Mouse (Mus musculus) heart, embryonic 16.5 days (tissue): ENCODE measurements at regions not wholly inside any gene's neighbourhood (a gene's known extent, or its start where the extent isn't known, plus 50 kb on each side); places are given as distances from the start of the nearest gene placed in this dataset.

Experiments
- ATAC-seq: fragments of 200-750 bp; cut with Nextera tagmentation; replicated peaks from 2 replicates; pipeline ENCODE4 v1.8.0; 2017; ENCODE audit warnings: moderate number of reproducible peaks; ENCODE audit not compliant: insufficient read depth, low FRiP score; ENCODE audit errors: extremely low read depth
- H3K27ac ChIP-seq: fragments of 300-500 bp; sonication (generic); 2 replicates; pipeline ENCODE4 v1.5.1; 2014; ENCODE audit warnings: mild to moderate bottlenecking, low read length, control low read depth, moderate library complexity
- H3K27me3 ChIP-seq: fragments of 300-500 bp; sonication (generic); 2 replicates; pipeline ENCODE4 v1.6.1; 2014; ENCODE audit warnings: low read length, mixed read lengths; ENCODE audit not compliant: control insufficient read depth, insufficient read depth
- H3K36me3 ChIP-seq: fragments of 300-500 bp; sonication (generic); 2 replicates; pipeline ENCODE4 v1.6.1; 2014; ENCODE audit not compliant: control insufficient read depth, insufficient read depth
- H3K4me1 ChIP-seq: fragments of 300-500 bp; sonication (generic); 2 replicates; pipeline ENCODE4 v1.6.1; 2014; ENCODE audit warnings: low read length, mixed read lengths; ENCODE audit not compliant: control insufficient read depth, insufficient read depth
- H3K4me2 ChIP-seq: fragments of 300-500 bp; sonication (generic); 2 replicates; pipeline ENCODE4 v1.6.1; 2014; ENCODE audit warnings: low read depth, mild to moderate bottlenecking, control low read depth, low read length
- H3K4me3 ChIP-seq: fragments of 300-500 bp; sonication (generic); 2 replicates; pipeline ENCODE4 v1.5.1; 2014; ENCODE audit warnings: mild to moderate bottlenecking, control low read depth, low read length
- H3K9ac ChIP-seq: fragments of 300-500 bp; sonication (generic); 2 replicates; pipeline ENCODE4 v1.6.1; 2014; ENCODE audit warnings: low read length, control low read depth
- H3K9me3 ChIP-seq: fragments of 300-500 bp; sonication (generic); replicated peaks from 2 replicates; pipeline ENCODE4 v1.6.1; 2016; ENCODE audit warnings: low read length; ENCODE audit not compliant: control insufficient read depth
- whole genome bisulfite sequencing: fragments of 180-500 bp; shearing (Covaris S2); extraction: QIAGEN DNeasy Blood & Tissue Kit; methylation state at CpG from one replicate; pipeline ENCODE4 v1.1.7; 2014; 5-methylcytosine and 5-hydroxymethylcytosine counted together

GRCm38 (mm10) chr6:55580036-55580435 is 101.0 kb downstream of the Neurod6 start:
- WGBS, result 37% methylated on average over 5 of the region's 5 CpGs
- no peak for ATAC-seq
- Histone ChIP-seq H3K4me2 (no peak overlapping the region), H3K4me3 (no peak overlapping the region), H3K4me1 (no peaks in the 10 kb centered on the region), H3K27ac (no peak overlapping the region), H3K27me3 (no peaks in the 10 kb centered on the region), H3K36me3 (no peaks in the 10 kb centered on the region), H3K9ac (no peak overlapping the region), H3K9me3 (no peaks in the 10 kb centered on the region)

DNA sequence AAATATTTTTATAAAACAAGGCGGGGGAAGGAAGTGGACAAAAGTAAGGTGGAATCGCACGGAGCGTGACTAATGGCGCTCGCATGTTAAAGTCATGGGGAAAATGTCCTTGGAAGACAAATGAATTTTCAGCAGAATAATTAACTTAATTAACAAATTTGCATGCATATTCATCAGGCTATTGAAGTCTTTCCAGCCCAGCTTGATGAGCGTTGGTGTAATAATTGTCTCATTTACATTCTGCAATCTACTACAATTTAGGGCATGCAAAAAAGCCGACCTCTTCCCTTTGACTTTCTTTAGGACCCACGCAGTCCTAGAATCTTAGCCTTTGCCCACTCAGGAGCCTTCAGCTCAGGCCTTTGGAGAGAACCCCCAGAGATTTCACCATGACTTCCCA is 101.5 kb downstream of the Neurod6 start:
- Histone ChIP-seq H3K4me2 (no peak overlapping the region), H3K36me3 (no peaks in the 10 kb centered on the region), H3K4me1 (no peaks in the 10 kb centered on the region), H3K27ac (no peak overlapping the region), H3K9me3 (no peaks in the 10 kb centered on the region), H3K4me3 (no peak overlapping the region), H3K9ac (no peak overlapping the region), H3K27me3 (no peaks in the 10 kb centered on the region)
- ATAC-seq, result no peak
- 86% methylated on average over 9 of the region's 9 CpGs for WGBS

GRCm38 (mm10) chr6:55579105-55579504 is 102.0 kb downstream of the Neurod6 start:
- H3K36me3 ChIP-seq, result no peaks in the 10 kb centered on the region
- no peaks in the 10 kb centered on the region for H3K4me1 ChIP-seq
- no peak for ATAC-seq
- no peak overlapping the region for H3K27ac ChIP-seq
- H3K4me3 ChIP-seq, result no peak overlapping the region
- H3K9ac ChIP-seq, result no peak overlapping the region
- no peaks in the 10 kb centered on the region for H3K27me3 ChIP-seq
- H3K4me2 ChIP-seq, result no peak overlapping the region
- WGBS, result 58% methylated on average over 5 of the region's 5 CpGs
- H3K9me3 ChIP-seq, result no peaks in the 10 kb centered on the region

DNA sequence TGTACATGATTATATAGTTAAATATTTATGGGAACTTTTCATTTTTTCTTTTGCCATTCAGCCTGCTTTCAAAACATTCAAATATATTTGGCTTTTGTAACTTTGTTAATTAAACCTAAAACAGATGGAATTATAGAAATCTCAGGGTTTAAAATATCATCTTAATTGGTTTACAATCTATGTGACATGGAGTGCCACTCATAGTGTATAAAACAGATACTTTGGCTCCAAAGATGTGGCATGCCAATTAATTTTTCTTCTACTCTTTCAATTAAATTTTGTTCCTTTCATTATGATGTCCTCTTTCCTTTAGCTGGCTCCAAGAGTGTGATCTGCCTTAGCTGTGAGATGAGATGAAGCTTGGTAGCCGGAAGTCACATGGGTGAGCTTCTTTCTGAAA is 103.0 kb downstream of the Neurod6 start:
- H3K9ac ChIP-seq, result no peak overlapping the region
- H3K4me1 ChIP-seq, result no peaks in the 10 kb centered on the region
- 77% methylated on average over 1 of the region's 1 CpGs for WGBS
- no peaks in the 10 kb centered on the region for H3K9me3 ChIP-seq
- no peak for ATAC-seq
- H3K4me3 ChIP-seq, result no peak overlapping the region
- no peak overlapping the region for H3K4me2 ChIP-seq
- no peaks in the 10 kb centered on the region for H3K27me3 ChIP-seq
- H3K36me3 ChIP-seq, result no peaks in the 10 kb centered on the region
- H3K27ac ChIP-seq, result no peak overlapping the region

GRCm38 (mm10) chr6:55567521-55567920 is 113.5 kb downstream of the Neurod6 start:
- Histone ChIP-seq H3K4me2 (no peak overlapping the region), H3K36me3 (no peaks in the 10 kb centered on the region), H3K4me1 (no peaks in the 10 kb centered on the region), H3K27ac (no peak overlapping the region), H3K4me3 (no peak overlapping the region), H3K9me3 (no peaks in the 10 kb centered on the region), H3K9ac (no peak overlapping the region), H3K27me3 (no peaks in the 10 kb centered on the region)
- no peak for ATAC-seq
- 83% methylated on average over 2 of the region's 2 CpGs for WGBS

DNA sequence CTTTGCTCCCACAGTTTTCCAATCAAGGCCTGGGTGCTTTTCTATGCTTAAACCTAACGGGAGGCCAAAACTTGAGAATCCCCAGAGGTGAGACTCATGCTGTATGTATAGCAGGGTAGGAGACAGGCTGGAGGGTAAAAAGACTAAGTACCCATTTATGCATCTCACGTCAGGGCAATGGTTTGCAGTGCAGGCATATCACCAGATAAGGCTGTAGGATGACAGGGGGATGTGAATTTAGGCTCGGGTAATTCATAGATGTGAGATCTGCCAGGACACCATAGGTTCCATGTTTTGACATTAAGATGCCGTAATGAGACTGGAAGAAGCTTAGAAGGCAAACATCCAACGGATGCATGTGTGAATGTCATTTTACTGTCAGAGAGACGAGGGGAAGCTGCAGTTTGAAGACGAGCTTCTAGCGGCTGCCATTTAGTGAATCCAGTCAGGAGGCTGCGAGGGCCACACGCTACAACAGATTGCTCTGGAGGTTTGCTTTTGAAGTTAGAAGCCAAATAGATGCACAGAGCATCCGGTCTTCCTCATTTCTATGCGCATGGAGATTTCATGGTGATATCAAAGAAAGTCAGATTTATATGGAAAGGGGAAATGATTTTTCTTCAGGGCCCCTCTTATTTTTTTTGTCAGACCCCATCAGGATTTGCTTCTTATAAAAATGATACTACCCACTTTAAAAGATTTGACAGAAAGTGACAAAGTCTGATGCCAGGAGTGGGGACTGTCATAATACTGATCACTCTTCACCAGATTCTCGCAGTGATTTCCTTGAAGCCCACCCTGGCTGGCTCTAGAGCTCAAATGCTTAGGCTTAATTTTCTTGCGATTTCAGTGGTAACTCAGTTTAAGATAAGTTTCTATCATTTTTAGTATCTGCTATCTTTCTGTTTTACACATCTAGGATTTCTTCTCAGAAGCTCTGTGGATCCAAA is 113.8 kb downstream of the Adcyap1r1 start:
- 71% methylated on average over 14 of the region's 14 CpGs for WGBS
- H3K36me3 ChIP-seq, result no peaks in the 10 kb centered on the region
- H3K9ac ChIP-seq, result no peak overlapping the region
- H3K27ac ChIP-seq, result no peak overlapping the region
- H3K27me3 ChIP-seq, result no peaks in the 10 kb centered on the region
- H3K9me3 ChIP-seq, result no peaks in the 10 kb centered on the region
- no peak for ATAC-seq
- H3K4me1 ChIP-seq, result no peaks in the 10 kb centered on the region
- H3K4me2 ChIP-seq, result no peak overlapping the region
- H3K4me3 ChIP-seq, result no peak overlapping the region

GRCm38 (mm10) chr6:55560606-55561005 is 108.8 kb downstream of the Adcyap1r1 start:
- WGBS, result 64% methylated on average over 5 of the region's 5 CpGs
- no peak for ATAC-seq
- no peaks in the 10 kb centered on the region for H3K9me3 ChIP-seq

DNA sequence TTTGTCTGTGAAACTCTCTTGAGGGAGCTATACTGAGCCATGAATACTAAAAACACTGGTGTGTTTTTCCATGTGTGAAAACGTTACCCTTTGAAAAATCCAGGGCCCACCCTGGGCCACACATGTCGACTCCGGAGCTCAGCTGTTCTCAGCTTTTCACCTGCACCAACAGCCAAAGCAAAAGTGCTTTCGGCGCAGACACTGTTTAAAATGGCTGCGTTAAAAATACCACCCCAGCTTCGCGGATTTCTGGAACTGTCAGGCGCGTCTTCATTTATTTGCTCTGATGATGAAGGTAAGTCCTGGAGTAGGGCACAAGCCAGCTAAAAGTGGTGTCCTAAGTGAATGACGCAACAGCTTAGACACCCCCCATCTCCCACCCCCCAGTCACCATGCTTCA is 108.0 kb downstream of the Adcyap1r1 start:
- Histone ChIP-seq H3K9me3 (no peaks in the 10 kb centered on the region), H3K27ac (no peak overlapping the region), H3K4me3 (no peak overlapping the region), H3K27me3 (no peaks in the 10 kb centered on the region), H3K36me3 (no peaks in the 10 kb centered on the region), H3K9ac (no peak overlapping the region), H3K4me1 (no peaks in the 10 kb centered on the region), H3K4me2 (no peak overlapping the region)
- 80% methylated on average over 11 of the region's 11 CpGs for WGBS
- ATAC-seq, result no peak

More at GRCm38 (mm10) chr6:55560606-55561005, 108.8 kb downstream of the Adcyap1r1 start:
- Histone ChIP-seq H3K9ac (no peak overlapping the region), H3K36me3 (no peaks in the 10 kb centered on the region), H3K4me1 (no peaks in the 10 kb centered on the region), H3K27ac (no peak overlapping the region), H3K4me2 (no peak overlapping the region), H3K27me3 (no peaks in the 10 kb centered on the region), H3K4me3 (no peak overlapping the region)
